ENCODE assay signal across 9 mouse cellular contexts in the genomic region with DNA sequence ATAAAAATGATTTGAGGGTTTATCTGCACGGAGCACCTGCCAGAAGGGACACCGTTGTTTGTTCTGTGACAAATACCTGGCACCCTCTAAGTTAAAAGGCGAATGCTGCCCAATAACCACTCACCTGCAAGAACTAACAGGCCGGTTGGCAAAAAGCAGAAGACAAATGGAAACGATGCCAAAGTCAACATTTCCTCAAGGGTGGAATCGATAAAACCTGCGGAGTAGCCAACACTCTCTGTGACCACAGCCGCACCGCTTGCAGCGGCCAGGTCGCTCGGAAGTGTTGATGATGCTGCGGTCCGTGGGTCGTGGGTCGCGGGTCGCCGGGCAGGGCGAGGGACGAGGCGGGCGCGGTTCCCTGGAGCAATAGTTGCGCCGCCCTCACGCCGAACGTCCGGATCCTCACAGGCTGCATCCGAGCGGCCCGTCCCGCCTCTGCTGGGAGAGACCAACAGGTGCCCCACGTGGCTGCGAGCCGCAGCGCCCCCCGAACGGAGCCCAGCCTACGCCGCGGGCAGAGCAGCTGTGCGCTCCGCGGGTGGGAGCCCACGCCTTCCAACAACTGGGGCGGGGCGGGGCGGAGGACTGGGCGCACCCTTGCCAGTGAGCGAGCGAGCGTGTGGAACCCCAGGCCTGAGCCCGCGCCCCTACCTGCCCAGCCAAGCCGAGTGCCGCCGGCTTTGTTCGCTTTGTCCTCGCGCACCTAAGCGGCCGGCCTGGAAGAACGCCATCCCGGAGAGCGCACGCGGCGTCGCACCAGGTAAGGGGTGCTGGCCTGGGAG. TPM values are rescaled to one million over a fixed set of nuclear protein-coding genes. Genes with fewer than 3 reads are reported as not detected.
A peak's percentile ranks its signal among the peaks of the same experiment; 100 is the strongest.
DNase-seq lines count a peak whose midpoint lies in the region; ATAC-seq and TF ChIP-seq lines count a peak whose summit lies in the region.
"Had no signal": no experiment of that assay in that cellular context is flagged by ENCODE, and none has a peak within 500 bp of the region (broad histone marks: within the 10 kb centered on the region; RNA-seq: fewer than 3 reads in every experiment).

A gene (plus strand): TSS at position 434 of the 785 bp plus-strand sequence.

- H3K27ac ChIP-seq in kidney, adult 2 months (ENCODE audit: insufficient read depth, low read depth, low read length), result no peak within 1 kb of the TSS
- no peak within 1 kb of the TSS for H3K27ac ChIP-seq in hindbrain, embryonic 11.5 days (ENCODE audit: low read depth, low read length)
- H3K27ac ChIP-seq in limb, embryonic 15.5 days, result no peak within 1 kb of the TSS
- H3K27ac ChIP-seq in midbrain, embryonic 16.5 days (ENCODE audit: low read length), result no peak within 1 kb of the TSS

- no peaks in the 10 kb centered on the region for H3K9me3 ChIP-seq in hindbrain, embryonic 11.5 days (ENCODE audit: control insufficient read depth, low read length)
- H3K9me3 ChIP-seq in limb, embryonic 15.5 days, result no peaks in the 10 kb centered on the region
- no peaks in the 10 kb centered on the region for H3K9me3 ChIP-seq in midbrain, embryonic 16.5 days (replicated peaks; ENCODE audit: control insufficient read depth, low read length, poor library complexity, severe bottlenecking)

- no peaks in the 10 kb centered on the region for H3K36me3 ChIP-seq in kidney, adult 2 months (ENCODE audit: control insufficient read depth, insufficient read depth, low read length)
- no peaks in the 10 kb centered on the region for H3K36me3 ChIP-seq in hindbrain, embryonic 11.5 days (ENCODE audit: control insufficient read depth, insufficient read depth, low read length)
- H3K36me3 ChIP-seq in limb, embryonic 15.5 days, result no peaks in the 10 kb centered on the region
- no peaks in the 10 kb centered on the region for H3K36me3 ChIP-seq in midbrain, embryonic 16.5 days (ENCODE audit: control insufficient read depth, insufficient read depth, low read length)

- TF ChIP-seq POLR2A in kidney, adult 2 months (IDR thresholded peaks at IDR 0.05; ENCODE audit: low read depth, low read length), result no peak

- H3K4me2 ChIP-seq in hindbrain, embryonic 11.5 days (replicated peaks; ENCODE audit: low read depth, low read length), result peak within 1 kb of the TSS; percentile 99
- H3K4me2 ChIP-seq in limb, embryonic 15.5 days, result peak within 1 kb of the TSS; percentile 98
- peak within 1 kb of the TSS; percentile 96 for H3K4me2 ChIP-seq in midbrain, embryonic 16.5 days (ENCODE audit: low read length)

- peak; percentile 24 for DNase-seq in kidney, adult 2 months
- no peak for DNase-seq in kidney, adult 9 months
- peak; percentile 28 to 34 for DNase-seq in cerebellum, postnatal 14 days
- DNase-seq in hindbrain, embryonic 11.5 days (ENCODE audit: low spot score), result peak; percentile 60
- no peak for DNase-seq in layer of hippocampus, adult 11-12 months (ENCODE audit: low spot score)

- no peak for TF ChIP-seq CTCF in kidney, adult 2 months (conservative IDR thresholded peaks at IDR 0.05; ENCODE audit: insufficient read depth, insufficient read length, low read depth, low read length)

- 2% methylated on average over 71 of the region's 71 CpGs for WGBS in kidney, adult 2 months
- 3% methylated on average over 67 of the region's 71 CpGs for WGBS in hindbrain, embryonic 11.5 days
- WGBS in limb, embryonic 15.5 days, result 2% methylated on average over 70 of the region's 71 CpGs
- WGBS in midbrain, embryonic 16.5 days, result 4% methylated on average over 68 of the region's 71 CpGs

- H3K4me1 ChIP-seq in kidney, adult 2 months (ENCODE audit: control insufficient read depth, insufficient read depth, low read length), result no peaks in the 10 kb centered on the region
- no peaks in the 10 kb centered on the region; the same call in 1 of the 2 replicates for H3K4me1 ChIP-seq in hindbrain, embryonic 11.5 days (replicated peaks; ENCODE audit: control insufficient read depth, insufficient read depth, low read length)
- peaks cover 27% of the 10 kb centered on the region for H3K4me1 ChIP-seq in limb, embryonic 15.5 days
- peaks cover 14% of the 10 kb centered on the region for H3K4me1 ChIP-seq in midbrain, embryonic 16.5 days (ENCODE audit: control insufficient read depth, insufficient read depth, low read length)

- peak within 1 kb of the TSS; percentile 48 for H3K9ac ChIP-seq in hindbrain, embryonic 11.5 days (ENCODE audit: low read depth, low read length)
- no peak within 1 kb of the TSS; the same call in 1 of the 2 replicates for H3K9ac ChIP-seq in limb, embryonic 15.5 days
- peak within 1 kb of the TSS; percentile 53 for H3K9ac ChIP-seq in midbrain, embryonic 16.5 days (ENCODE audit: low read depth, low read length)

- peak within 1 kb of the TSS; percentile 32 for H3K4me3 ChIP-seq in kidney, adult 2 months (ENCODE audit: insufficient read depth, low read depth, low read length)
- peak within 1 kb of the TSS; percentile 52 for H3K4me3 ChIP-seq in hindbrain, embryonic 11.5 days (ENCODE audit: low read depth, low read length)
- peak within 1 kb of the TSS; percentile 48 for H3K4me3 ChIP-seq in limb, embryonic 15.5 days
- H3K4me3 ChIP-seq in midbrain, embryonic 16.5 days (ENCODE audit: low read depth, low read length), result peak within 1 kb of the TSS; percentile 50

- no peaks in the 10 kb centered on the region; the same call in 1 of the 2 replicates for H3K27me3 ChIP-seq in kidney, adult 2 months (replicated peaks; ENCODE audit: control insufficient read depth, insufficient read depth, low read length)
- H3K27me3 ChIP-seq in hindbrain, embryonic 11.5 days (ENCODE audit: control insufficient read depth, insufficient read depth, low read length), result peaks cover 40% of the 10 kb centered on the region
- peaks cover 59% of the 10 kb centered on the region for H3K27me3 ChIP-seq in limb, embryonic 15.5 days
- peaks cover 41% of the 10 kb centered on the region for H3K27me3 ChIP-seq in midbrain, embryonic 16.5 days (ENCODE audit: control insufficient read depth, insufficient read depth, low read depth, low read length)

- ATAC-seq in hindbrain, embryonic 11.5 days (ENCODE audit: low FRiP score), result 0 out of 2 replicates have a peak, but pooled peaks have one; percentile 45
- ATAC-seq in limb, embryonic 15.5 days (ENCODE audit: insufficient number of reproducible peaks, low FRiP score, low TSS enrichment, low read depth), result peak; percentile 57; the same call in 1 of the 2 replicates
- 0 out of 2 replicates have a peak, but pooled peaks have one; percentile 25 for ATAC-seq in midbrain, embryonic 16.5 days
- ATAC-seq in megakaryocyte progenitor cell, adult 5-6 weeks (replicated peaks; ENCODE audit: poor library complexity), result no peak

RNA-seq across cellular contexts. Expression of the gene that starts here (rescaled TPM):
- 11.2 and 16.1 TPM in 2 replicates for polyA plus RNA-seq in kidney, adult 2 months (2012; rRNA removed)
- polyA plus RNA-seq in hindbrain, embryonic 11.5 days (2014; fragmentation: Nextera tagmentation; extraction: Ambion mirVana), result 0.63 and 0.73 TPM in 2 replicates
- 4.3 and 4.8 TPM in 2 replicates for polyA plus RNA-seq in limb, embryonic 15.5 days (2015; fragmentation: Nextera tagmentation; extraction: Ambion mirVana)
- polyA plus RNA-seq in midbrain, embryonic 16.5 days (2015; fragmentation: Nextera tagmentation; extraction: Ambion mirVana), result 0.57 and 0.70 TPM in 2 replicates
- not detected in 2 replicates for total RNA-seq in megakaryocyte progenitor cell, adult 5-6 weeks (2015)
- not detected in 2 replicates for total RNA-seq in megakaryocyte progenitor cell, adult 5-6 weeks (2017)
- total RNA-seq: adrenal gland, adult 18-20 months had no signal

Comparison
In these comparisons a context has a peak if more than half of its experiments do, and no peak if none do; other contexts are left out.
1. DNase-seq: peak in kidney, adult 2 months (single experiment) and cerebellum, postnatal 14 days (2 of 2); none in kidney, adult 9 months (single experiment) and layer of hippocampus, adult 11-12 months (single experiment).
2. Peak in DNase-seq, ATAC-seq, H3K4me3 ChIP-seq, H3K9ac ChIP-seq and H3K4me2 ChIP-seq in hindbrain, embryonic 11.5 days; RNA of the gene not detected or under 1 TPM.
3. Peak in ATAC-seq, H3K4me3 ChIP-seq, H3K9ac ChIP-seq and H3K4me2 ChIP-seq in midbrain, embryonic 16.5 days; RNA of the gene not detected or under 1 TPM.
4. Peak in every context shown above with its lines, with median percentiles within 50 percentile points of each other: H3K4me3 ChIP-seq and H3K4me2 ChIP-seq.